Mouse (Mus musculus) midbrain, postnatal 0 days (tissue): Measurements from ENCODE around the gene Mesd. TPM values are rescaled to one million over a fixed set of nuclear protein-coding genes. Genes with fewer than 3 reads are reported as not detected.
A peak's percentile ranks its signal among the peaks of the same experiment; 100 is the strongest.

Source experiments
- ATAC-seq: fragments of 200-750 bp; cut with Nextera tagmentation; 2 replicates; pipeline ENCODE4 v1.8.0; 2017; ENCODE audit warnings: moderate number of reproducible peaks, mild to moderate bottlenecking, moderate TSS enrichment, moderate library complexity; ENCODE audit not compliant: low FRiP score
- DNase-seq: peaks from one replicate; pipeline ENCODE4 v3.0.0-alpha.2; 2015; ENCODE audit warnings: low spot score
- H3K27ac ChIP-seq: fragments of 300-500 bp; sonication (generic); 2 replicates; pipeline ENCODE4 v1.5.1; 2014; ENCODE audit warnings: low read depth, mild to moderate bottlenecking, low read length, mixed read lengths
- H3K27me3 ChIP-seq: fragments of 300-500 bp; sonication (generic); 2 replicates; pipeline ENCODE4 v1.6.1; 2014; ENCODE audit warnings: low read length, control low read depth, mixed read lengths; ENCODE audit not compliant: insufficient read depth
- H3K36me3 ChIP-seq: fragments of 300-500 bp; sonication (generic); 2 replicates; pipeline ENCODE4 v1.6.1; 2014; ENCODE audit warnings: low read length, control low read depth, mixed read lengths; ENCODE audit not compliant: insufficient read depth
- H3K4me1 ChIP-seq: fragments of 300-500 bp; sonication (generic); 2 replicates; pipeline ENCODE4 v1.6.1; 2014; ENCODE audit warnings: mild to moderate bottlenecking, control low read depth, antibody characterized with exemption, low read length, mixed read lengths; ENCODE audit not compliant: insufficient read depth
- H3K4me2 ChIP-seq: fragments of 300-500 bp; sonication (generic); 2 replicates; pipeline ENCODE4 v1.6.1; 2014; ENCODE audit warnings: low read depth, mild to moderate bottlenecking, low read length, mixed read lengths; ENCODE audit not compliant: poor library complexity, severe bottlenecking
- H3K4me3 ChIP-seq: fragments of 300-500 bp; sonication (generic); 2 replicates; pipeline ENCODE4 v1.5.1; 2014; ENCODE audit warnings: low read depth, mild to moderate bottlenecking, low read length, moderate library complexity
- H3K9ac ChIP-seq: fragments of 300-500 bp; sonication (generic); replicated peaks from 2 replicates; pipeline ENCODE4 v1.6.1; 2014; ENCODE audit warnings: mild to moderate bottlenecking, low read length, moderate library complexity, mixed read lengths; ENCODE audit not compliant: poor library complexity, severe bottlenecking
- H3K9me3 ChIP-seq: fragments of 300-500 bp; sonication (generic); 2 replicates; pipeline ENCODE4 v1.6.1; 2016; ENCODE audit warnings: low read length, control low read depth
- CTCF ChIP-seq: IDR thresholded peaks from 2 replicates; pipeline ENCODE4 v1.5.1; 2016; ENCODE audit warnings: antibody characterized with exemption, mild to moderate bottlenecking
- WGBS: fragments of 180-500 bp; shearing (Covaris S2); extraction: QIAGEN DNeasy Blood & Tissue Kit; methylation state at CpG from one replicate; pipeline ENCODE4 v1.1.7; 2014; 5-methylcytosine and 5-hydroxymethylcytosine counted together
- polyA plus RNA-seq: library from polyadenylated mRNA; unstranded; fragments of >200 nt; fragmentation: Nextera tagmentation; extraction: Ambion mirVana; gene quantifications from 2 replicates; pipeline ENCODE4 v1.2.1, GENCODE M21; 2015
- total RNA-seq: library from RNA; depleted of rRNA; stranded (reverse); fragments of >200 nt; gene quantifications from 2 replicates; pipeline ENCODE4 v1.2.3, GENCODE M21; 2014; rRNA removed

Gene Mesd
- total RNA-seq (26.0 and 50.2 TPM in 2 replicates), polyA plus RNA-seq (69.1 and 75.0 TPM in 2 replicates)

DNA sequence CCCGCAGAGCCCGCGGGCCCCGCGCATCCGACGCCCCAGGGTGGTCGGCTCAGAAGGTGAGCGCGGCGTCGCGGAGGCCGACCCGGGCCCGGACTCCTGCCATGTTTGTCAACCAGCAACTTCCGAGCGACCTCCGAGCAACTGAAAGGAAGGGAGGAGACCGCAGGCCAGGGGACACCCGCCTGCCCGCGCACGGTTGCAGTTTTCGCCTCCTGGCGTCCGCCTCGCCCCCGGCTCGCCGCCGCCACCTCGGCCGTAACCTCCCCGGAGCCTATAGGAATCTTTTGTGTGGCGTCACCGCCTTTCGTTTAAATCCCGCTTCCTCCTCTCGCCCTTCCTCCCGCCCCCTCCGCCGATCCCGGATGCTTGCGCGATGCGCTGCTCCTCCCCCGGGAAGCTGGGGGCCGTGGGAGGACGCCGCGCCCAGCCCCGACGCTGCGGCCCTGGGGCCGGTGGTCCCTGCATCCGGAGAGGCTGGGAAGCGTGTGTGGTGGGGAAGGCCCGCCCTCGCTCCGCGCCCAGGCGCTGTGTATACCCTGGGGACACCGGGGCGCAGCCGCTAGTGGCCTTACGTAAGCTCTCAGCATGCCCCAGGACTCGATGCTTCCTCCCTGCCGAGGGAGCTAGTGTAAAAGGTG lies at the start of gene Mesd, which contains the start of gene Tlnrd1:
TSS of gene Mesd (plus strand) at position 446 of the 638 bp plus-strand sequence.
TSS of gene Tlnrd1 (minus strand) at position 285 of the 638 bp plus-strand sequence.
- H3K4me3 ChIP-seq: peak within 1 kb of the TSS; percentile 84
- WGBS: 2% methylated on average over 56 of the region's 69 CpGs
- ATAC-seq (peak; percentile 85), DNase-seq (peak; percentile 92)
- peak within 1 kb of the TSS; percentile 89 for H3K9ac ChIP-seq
- peak; percentile 25; the same call in 1 of the 2 replicates for TF ChIP-seq CTCF
- H3K27ac ChIP-seq: peak within 1 kb of the TSS; percentile 91
- H3K4me1 ChIP-seq: peaks cover 22% of the 10 kb centered on the region
- H3K9me3 ChIP-seq: no peaks in the 10 kb centered on the region
- no peaks in the 10 kb centered on the region for H3K36me3 ChIP-seq
- H3K4me2 ChIP-seq: peak within 1 kb of the TSS; percentile 77
- H3K27me3 ChIP-seq: no peaks in the 10 kb centered on the region

DNA sequence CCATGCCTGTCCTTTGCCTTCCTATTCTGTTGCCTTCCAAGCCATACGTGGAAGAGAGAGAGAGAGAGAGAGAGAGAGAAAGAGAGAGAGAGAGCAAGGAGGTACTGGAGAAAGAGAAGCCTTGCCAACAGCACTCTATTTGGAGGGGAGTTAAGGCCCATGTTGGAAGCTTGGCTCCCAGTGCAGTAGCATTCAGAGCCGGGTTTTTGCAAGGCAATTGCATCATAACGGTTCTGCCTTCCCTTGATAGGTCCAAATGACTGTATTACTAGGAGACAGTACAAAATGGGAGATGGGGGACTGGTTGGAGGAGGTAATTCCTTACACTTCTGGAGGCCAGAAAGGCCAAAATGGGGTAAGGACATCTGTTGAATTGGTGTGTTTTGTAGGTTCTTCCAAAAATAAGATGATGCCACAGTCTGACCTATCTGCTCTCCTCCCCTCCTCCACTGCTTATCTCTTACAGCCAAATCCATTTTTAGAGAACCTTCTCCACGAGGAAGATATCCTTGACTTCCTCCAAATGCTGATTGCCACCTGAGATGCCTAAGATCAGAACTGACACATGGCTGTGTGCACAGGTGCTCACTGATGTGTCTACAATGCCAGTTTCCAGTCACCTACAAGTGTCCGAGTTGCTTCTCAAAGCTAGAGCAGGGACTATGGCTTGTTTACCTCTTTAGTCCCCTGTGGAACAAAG lies 45.6 kb upstream of the Mesd start:
- H3K36me3 ChIP-seq: no peaks in the 10 kb centered on the region
- WGBS: 79% methylated on average over 5 of the region's 5 CpGs
- H3K4me3 ChIP-seq: no peak overlapping the region
- no peaks in the 10 kb centered on the region for H3K4me1 ChIP-seq
- H3K4me2 ChIP-seq: no peak overlapping the region
- H3K9me3 ChIP-seq: no peaks in the 10 kb centered on the region
- DNase-seq (no peak), ATAC-seq (no peak)
- no peaks in the 10 kb centered on the region for H3K27me3 ChIP-seq
- H3K9ac ChIP-seq: no peak overlapping the region
- TF ChIP-seq CTCF: no peak
- no peak overlapping the region for H3K27ac ChIP-seq

DNA sequence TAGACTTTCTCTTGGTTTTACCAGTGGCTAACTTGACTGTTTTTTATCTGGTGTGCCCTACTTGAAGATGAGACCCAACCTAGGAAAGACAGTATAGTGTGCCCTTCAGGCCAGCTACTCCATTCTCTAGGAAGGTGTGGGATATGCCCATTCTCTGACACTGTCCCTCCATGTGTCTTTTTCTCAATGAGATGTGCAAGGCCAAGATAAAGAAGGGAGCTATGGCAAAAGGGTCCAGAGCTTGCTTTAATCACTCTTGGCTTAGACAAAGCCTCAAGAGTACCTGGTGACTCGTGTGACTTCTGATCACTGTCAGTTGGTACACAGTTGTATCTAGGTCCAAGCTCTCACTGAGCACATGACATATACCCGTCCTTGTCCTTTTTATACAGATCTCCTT lies 44.2 kb upstream of the Mesd start:
- H3K4me1 ChIP-seq: no peaks in the 10 kb centered on the region
- no peaks in the 10 kb centered on the region for H3K9me3 ChIP-seq
- ATAC-seq (no peak), DNase-seq (no peak)
- H3K4me2 ChIP-seq: no peak overlapping the region
- H3K9ac ChIP-seq: no peak overlapping the region
- H3K27me3 ChIP-seq: no peaks in the 10 kb centered on the region
- TF ChIP-seq CTCF: no peak
- WGBS: 87% methylated on average over 2 of the region's 2 CpGs
- no peak overlapping the region for H3K27ac ChIP-seq
- no peaks in the 10 kb centered on the region for H3K36me3 ChIP-seq
- H3K4me3 ChIP-seq: no peak overlapping the region

DNA sequence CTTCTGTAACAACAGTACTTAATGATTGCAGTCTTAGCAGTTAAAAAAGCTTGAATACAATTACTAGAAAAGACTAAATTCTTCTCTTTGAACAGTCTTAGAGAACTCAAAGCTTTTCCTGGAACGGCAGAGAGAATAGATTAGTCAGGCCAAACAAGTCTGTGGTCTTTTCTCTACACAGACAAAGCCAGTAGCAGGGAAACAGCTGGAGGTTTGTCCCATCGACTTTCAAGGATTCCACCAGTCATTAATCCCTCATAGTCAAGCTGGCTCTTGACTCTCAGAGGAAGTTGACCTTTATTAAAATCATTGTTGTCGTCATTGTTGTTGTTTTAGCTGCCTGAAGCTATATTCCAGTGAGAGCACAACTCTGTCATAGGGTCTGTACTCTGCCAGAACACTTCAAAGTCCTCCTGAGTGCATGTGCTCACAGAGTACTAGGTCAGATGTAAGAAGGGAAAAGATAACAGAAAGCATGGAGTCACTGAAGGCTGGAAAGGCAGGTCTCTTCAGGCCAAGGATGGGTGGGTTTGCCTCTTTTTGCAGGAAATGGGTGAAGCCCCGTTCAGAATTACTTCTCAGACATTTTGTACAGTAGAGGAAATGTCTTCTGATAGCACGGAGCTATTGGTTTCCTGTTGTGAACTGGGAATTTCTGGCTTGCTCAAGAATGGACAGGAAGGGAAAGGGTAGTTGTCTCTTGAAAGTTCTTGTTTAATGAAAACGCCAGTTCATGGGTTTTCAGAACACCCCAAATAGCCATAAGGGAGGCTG lies 41.6 kb upstream of the Mesd start:
- DNase-seq: no peak
- no peak for ATAC-seq
- Histone ChIP-seq H3K4me1 (no peaks in the 10 kb centered on the region), H3K9ac (no peak overlapping the region), H3K4me2 (no peak overlapping the region), H3K9me3 (no peaks in the 10 kb centered on the region), H3K27ac (no peak overlapping the region), H3K4me3 (no peak overlapping the region), H3K27me3 (no peaks in the 10 kb centered on the region), H3K36me3 (no peaks in the 10 kb centered on the region)
- 44% methylated on average over 6 of the region's 6 CpGs for WGBS
- no peak for TF ChIP-seq CTCF

DNA sequence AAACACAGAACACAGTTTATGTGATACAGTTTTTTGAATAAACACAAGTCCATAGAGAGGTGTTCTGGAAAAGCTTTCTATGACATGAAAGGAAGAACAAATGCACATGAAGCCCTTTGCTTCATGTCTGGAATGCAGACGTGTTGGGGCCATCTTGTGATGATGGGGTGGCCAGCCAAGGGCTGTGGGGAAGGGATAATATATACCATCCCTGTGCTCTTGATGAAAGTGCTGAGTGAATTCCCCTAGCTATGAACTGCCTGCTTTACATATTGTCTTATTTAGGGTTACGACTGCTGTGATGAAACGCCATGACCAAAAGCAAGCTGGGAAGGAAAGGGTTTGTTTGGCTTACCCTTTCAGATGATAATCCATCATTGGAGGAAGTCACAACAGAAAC lies 39.5 kb upstream of the Mesd start:
- H3K27ac ChIP-seq: no peak overlapping the region
- no peak overlapping the region for H3K9ac ChIP-seq
- no peaks in the 10 kb centered on the region for H3K36me3 ChIP-seq
- no peak overlapping the region for H3K4me2 ChIP-seq
- H3K27me3 ChIP-seq: no peaks in the 10 kb centered on the region
- no peaks in the 10 kb centered on the region for H3K9me3 ChIP-seq
- no peak overlapping the region for H3K4me3 ChIP-seq
- no peak for TF ChIP-seq CTCF
- H3K4me1 ChIP-seq: no peaks in the 10 kb centered on the region
- WGBS: 89% methylated on average over 3 of the region's 3 CpGs
- ATAC-seq (no peak), DNase-seq (no peak)
